Mouse (Mus musculus): ENCODE results near the gene Col6a6.

Col6a6 gene

GRCm38 (mm10) chr9:105800286-105800685 lies 27.7 kb downstream of the Col6a6 start:
- peak; percentile 32 to 53 for DNase-seq

GRCm38 (mm10) chr9:105796137-105796536 lies 31.8 kb downstream of the Col6a6 start:
- DNase-seq: no peak

- DNase-seq: no peak
These were observed 33.0 kb downstream of the Col6a6 start for GRCm38 (mm10) chr9:105794965-105795364.

- DNase-seq: no peak
These were observed 36.1 kb downstream of the Col6a6 start for GRCm38 (mm10) chr9:105791810-105792209.

- DNase-seq: no peak
These were observed 39.8 kb downstream of the Col6a6 start for GRCm38 (mm10) chr9:105788203-105788602.

GRCm38 (mm10) chr9:105787800-105788199 lies 40.2 kb downstream of the Col6a6 start:
- no peak for DNase-seq

- DNase-seq: no peak
These were observed 43.9 kb downstream of the Col6a6 start for GRCm38 (mm10) chr9:105784026-105784425.

GRCm38 (mm10) chr9:105780696-105781095 lies 47.3 kb downstream of the Col6a6 start:
- no peak for DNase-seq

- DNase-seq: no peak
These were observed 49.2 kb downstream of the Col6a6 start for GRCm38 (mm10) chr9:105778741-105779140.

- no peak for DNase-seq
These were observed 53.1 kb downstream of the Col6a6 start for GRCm38 (mm10) chr9:105774878-105775277.

GRCm38 (mm10) chr9:105774321-105774720 lies 53.6 kb downstream of the Col6a6 start:
- no peak for DNase-seq

- DNase-seq: no peak
These were observed 56.6 kb downstream of the Col6a6 start for GRCm38 (mm10) chr9:105771380-105771779.

- no peak for DNase-seq
These were observed 57.3 kb downstream of the Col6a6 start for GRCm38 (mm10) chr9:105770690-105771089.

GRCm38 (mm10) chr9:105765891-105766290 lies 62.1 kb downstream of the Col6a6 start:
- DNase-seq: no peak

GRCm38 (mm10) chr9:105764681-105765080 lies 63.3 kb downstream of the Col6a6 start:
- DNase-seq: no peak

GRCm38 (mm10) chr9:105764127-105764526 lies 63.8 kb downstream of the Col6a6 start:
- DNase-seq: no peak

- no peak for DNase-seq
These were observed 64.3 kb downstream of the Col6a6 start for GRCm38 (mm10) chr9:105763625-105764024.

GRCm38 (mm10) chr9:105762274-105762673 lies 65.7 kb downstream of the Col6a6 start:
- DNase-seq: no peak

- DNase-seq: no peak
These were observed 69.1 kb downstream of the Col6a6 start for GRCm38 (mm10) chr9:105758861-105759260.

- DNase-seq: no peak
These were observed 69.7 kb downstream of the Col6a6 start for GRCm38 (mm10) chr9:105758173-105758765.

- DNase-seq: no peak
These were observed 73.7 kb downstream of the Col6a6 start for GRCm38 (mm10) chr9:105754256-105754655.

- no peak for DNase-seq
These were observed 82.1 kb downstream of the Col6a6 start for GRCm38 (mm10) chr9:105745861-105746260.

GRCm38 (mm10) chr9:105740413-105740812 lies 87.5 kb downstream of the Col6a6 start:
- DNase-seq: no peak

- DNase-seq: no peak
These were observed 88.5 kb downstream of the Col6a6 start for GRCm38 (mm10) chr9:105739446-105739845.

- no peak for DNase-seq
These were observed 90.5 kb downstream of the Col6a6 start for GRCm38 (mm10) chr9:105737448-105737847.

Data from B cell, adult 2 months (primary cell).